In genomic region chr12:89707913-89708312, GRCm38 (mm10) we compare ENCODE assay signal across 14 mouse cellular contexts.
"Had no signal": no experiment of that assay in that cellular context is flagged by ENCODE, and none has a peak within 500 bp of the region (broad histone marks: within the 10 kb centered on the region; RNA-seq: fewer than 3 reads in every experiment).

No protein-coding gene starts in this region.

- ATAC-seq: liver, embryonic 12.5 days; midbrain, embryonic 13.5 days; midbrain, embryonic 16.5 days had no signal

- DNase-seq: kidney, postnatal 25 days; layer of hippocampus, adult 9-11 months; liver; lung, adult 18-20 months; lung, postnatal 10 days; lung, postnatal 36 days; retina, postnatal 1 day; right cerebral cortex, postnatal 14 days; right cerebral cortex, postnatal 4 days; thymus, adult 2 months; thymus, postnatal 14 days had no signal
